Mouse (Mus musculus) gastrocnemius, postnatal 10 days (tissue): ENCODE measurements around the gene Bin2. TPM values are rescaled to one million over a fixed set of nuclear protein-coding genes. Genes with fewer than 3 reads are reported as not detected.

Source experiments
- DNase-seq: peaks from one replicate; pipeline ENCODE4 v3.0.0; 2021; ENCODE audit warnings: mixed read lengths
- total RNA-seq, 2 experiments: library from RNA; stranded (reverse); gene quantifications; 2 replicates each; pipeline ENCODE4 v1.2.3; 2021

Gene Bin2
- total RNA-seq, 2 experiments from 2014 or later, result 0.59 to 2.0 TPM

- peak; percentile 81 for DNase-seq
Measured at GRCm38 (mm10) chr15:100683041-100683440, 13.7 kb upstream of the Bin2 start.

GRCm38 (mm10) chr15:100681770-100682169, 12.4 kb upstream of the Bin2 start:
- DNase-seq, result no peak

- no peak for DNase-seq
Measured at GRCm38 (mm10) chr15:100680381-100680780, 11.0 kb upstream of the Bin2 start.

- DNase-seq, result no peak
Measured at GRCm38 (mm10) chr15:100679005-100679404, 9.7 kb upstream of the Bin2 start.

- DNase-seq, result no peak
Measured at GRCm38 (mm10) chr15:100678581-100678980, 9.2 kb upstream of the Bin2 start.

- DNase-seq, result no peak
Measured at GRCm38 (mm10) chr15:100677675-100678074, 8.3 kb upstream of the Bin2 start.

- DNase-seq, result no peak
Measured at GRCm38 (mm10) chr15:100676521-100676920, 7.2 kb upstream of the Bin2 start.

GRCm38 (mm10) chr15:100675486-100675885, 6.1 kb upstream of the Bin2 start:
- DNase-seq, result no peak

- no peak for DNase-seq
Measured at GRCm38 (mm10) chr15:100674566-100674965, 5.2 kb upstream of the Bin2 start.

- no peak for DNase-seq
Measured at GRCm38 (mm10) chr15:100673585-100674391, 4.4 kb upstream of the Bin2 start.

GRCm38 (mm10) chr15:100670833-100671232, 1.5 kb upstream of the Bin2 start:
- DNase-seq, result no peak

GRCm38 (mm10) chr15:100670004-100670403, 651 bp upstream of the Bin2 start:
- DNase-seq, result no peak

GRCm38 (mm10) chr15:100667871-100668545, 1.3 kb downstream of the Bin2 start:
- DNase-seq, result no peak

- DNase-seq, result no peak
Measured at GRCm38 (mm10) chr15:100667420-100667819, 1.9 kb downstream of the Bin2 start.

- no peak for DNase-seq
Measured at GRCm38 (mm10) chr15:100666851-100667250, 2.5 kb downstream of the Bin2 start.

GRCm38 (mm10) chr15:100666219-100666696, 3.1 kb downstream of the Bin2 start:
- no peak for DNase-seq

GRCm38 (mm10) chr15:100665411-100666218, 3.7 kb downstream of the Bin2 start:
- no peak for DNase-seq

- no peak for DNase-seq
Measured at GRCm38 (mm10) chr15:100664813-100665274, 4.5 kb downstream of the Bin2 start.

GRCm38 (mm10) chr15:100660805-100661204, 8.5 kb downstream of the Bin2 start:
- DNase-seq, result no peak

- DNase-seq, result peak; percentile 49
Measured at GRCm38 (mm10) chr15:100660306-100660705, 9.0 kb downstream of the Bin2 start.

- no peak for DNase-seq
Measured at GRCm38 (mm10) chr15:100655201-100655600, 14.2 kb downstream of the Bin2 start.

- DNase-seq, result no peak
Measured at GRCm38 (mm10) chr15:100654271-100654670, 15.1 kb downstream of the Bin2 start.

- DNase-seq, result no peak
Measured at GRCm38 (mm10) chr15:100651610-100652009, 17.7 kb downstream of the Bin2 start.
